Mouse (Mus musculus) forebrain, embryonic 12.5 days (tissue): ENCODE measurements around the gene Sptbn2. TPM values are rescaled to one million over a fixed set of nuclear protein-coding genes. Genes with fewer than 3 reads are reported as not detected.

ENCODE experiments used
- ATAC-seq: fragments of 200-750 bp; cut with Nextera tagmentation; 2 replicates; pipeline ENCODE4 v1.8.0; 2017; ENCODE audit warnings: moderate TSS enrichment; ENCODE audit not compliant: low FRiP score
- H3K27ac ChIP-seq: fragments of 300-500 bp; sonication (generic); 2 replicates; pipeline ENCODE4 v1.5.1; 2016; ENCODE audit warnings: mild to moderate bottlenecking
- H3K27me3 ChIP-seq: fragments of 300-500 bp; sonication (generic); 2 replicates; pipeline ENCODE4 v1.6.1; 2016; ENCODE audit warnings: mild to moderate bottlenecking
- H3K36me3 ChIP-seq: fragments of 300-500 bp; sonication (generic); replicated peaks from 2 replicates; pipeline ENCODE4 v1.6.1; 2016; ENCODE audit warnings: mild to moderate bottlenecking
- H3K4me1 ChIP-seq: fragments of 300-500 bp; sonication (generic); 2 replicates; pipeline ENCODE4 v1.6.1; 2016
- H3K4me2 ChIP-seq: fragments of 300-500 bp; sonication (generic); 2 replicates; pipeline ENCODE4 v1.6.1; 2016; ENCODE audit warnings: mild to moderate bottlenecking, moderate library complexity
- H3K4me3 ChIP-seq: fragments of 300-500 bp; sonication (generic); replicated peaks from 2 replicates; pipeline ENCODE4 v1.5.1; 2016; ENCODE audit warnings: mild to moderate bottlenecking
- H3K9ac ChIP-seq: fragments of 300-500 bp; sonication (generic); 2 replicates; pipeline ENCODE4 v1.6.1; 2016; ENCODE audit warnings: mild to moderate bottlenecking
- H3K9me3 ChIP-seq: fragments of 300-500 bp; sonication (generic); 2 replicates; pipeline ENCODE4 v1.6.1; 2016
- WGBS: fragments of 180-500 bp; shearing (Covaris S2); methylation state at CpG from one replicate; pipeline ENCODE4 v1.1.7; 2016; 5-methylcytosine and 5-hydroxymethylcytosine counted together
- polyA plus RNA-seq: library from polyadenylated mRNA; unstranded; fragments of >200 nt; fragmentation: Nextera tagmentation; extraction: Ambion mirVana; gene quantifications from 2 replicates; pipeline ENCODE4 v1.2.1, GENCODE M21; 2016

Gene Sptbn2
- polyA plus RNA-seq, 1 experiment from 2014 or later: 25.2 TPM

DNA sequence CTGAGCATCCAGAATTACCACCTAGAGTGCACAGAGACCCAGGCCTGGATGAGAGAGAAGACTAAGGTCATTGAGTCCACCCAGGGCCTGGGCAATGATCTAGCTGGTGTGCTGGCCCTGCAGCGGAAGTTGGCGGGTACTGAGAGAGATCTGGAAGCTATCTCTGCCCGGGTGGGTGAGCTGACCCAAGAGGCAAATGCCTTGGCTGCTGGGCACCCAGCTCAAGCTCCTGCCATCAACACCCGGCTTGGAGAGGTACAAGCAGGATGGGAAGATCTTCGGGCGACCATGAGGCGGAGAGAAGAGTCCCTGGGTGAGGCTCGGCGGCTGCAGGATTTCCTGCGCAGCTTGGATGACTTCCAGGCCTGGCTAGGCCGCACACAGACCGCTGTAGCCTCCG is 26.9 kb downstream of the Sptbn2 start:
- Histone ChIP-seq H3K4me3 (no peak overlapping the region), H3K27ac (no peak overlapping the region), H3K9me3 (no peaks in the 10 kb centered on the region), H3K9ac (no peak overlapping the region), H3K4me2 (no peak overlapping the region), H3K4me1 (no peaks in the 10 kb centered on the region), H3K27me3 (no peaks in the 10 kb centered on the region), H3K36me3 (peaks cover 83% of the 10 kb centered on the region)
- ATAC-seq: no peak
- 94% methylated on average over 13 of the region's 13 CpGs for WGBS

GRCm38 (mm10) chr19:4739053-4739452 is 28.1 kb downstream of the Sptbn2 start:
- H3K9me3 ChIP-seq: no peaks in the 10 kb centered on the region
- WGBS: 92% methylated on average over 11 of the region's 11 CpGs
- no peaks in the 10 kb centered on the region for H3K4me1 ChIP-seq
- H3K27me3 ChIP-seq: no peaks in the 10 kb centered on the region
- no peak overlapping the region for H3K4me2 ChIP-seq
- no peak overlapping the region for H3K27ac ChIP-seq
- no peak overlapping the region for H3K9ac ChIP-seq
- H3K36me3 ChIP-seq: peaks cover 76% of the 10 kb centered on the region
- no peak for ATAC-seq
- no peak overlapping the region for H3K4me3 ChIP-seq

DNA sequence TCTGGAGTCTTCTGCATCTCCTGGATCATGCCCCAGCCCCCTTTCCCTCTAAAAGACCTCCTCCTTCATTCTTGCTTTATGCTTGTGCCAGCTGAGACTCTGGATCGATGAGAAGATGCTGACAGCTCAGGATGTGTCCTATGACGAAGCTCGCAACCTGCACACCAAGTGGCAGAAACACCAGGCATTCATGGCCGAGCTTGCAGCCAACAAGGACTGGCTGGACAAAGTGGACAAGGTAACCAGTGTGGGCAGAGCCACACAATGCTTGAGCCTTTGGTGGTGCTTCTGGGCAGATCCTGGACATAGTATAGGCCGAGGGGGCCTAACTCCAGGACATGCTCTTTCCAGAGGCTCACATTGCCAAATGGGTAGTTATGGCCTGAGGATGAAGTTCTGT is 28.8 kb downstream of the Sptbn2 start:
- WGBS: 90% methylated on average over 5 of the region's 5 CpGs

GRCm38 (mm10) chr19:4741482-4741881 is 30.5 kb downstream of the Sptbn2 start:
- no peak overlapping the region for H3K9ac ChIP-seq
- H3K4me2 ChIP-seq: no peak overlapping the region
- no peak for ATAC-seq
- H3K4me3 ChIP-seq: no peak overlapping the region
- peaks cover 84% of the 10 kb centered on the region for H3K36me3 ChIP-seq
- H3K4me1 ChIP-seq: no peaks in the 10 kb centered on the region
- no peaks in the 10 kb centered on the region for H3K9me3 ChIP-seq
- 86% methylated on average over 10 of the region's 10 CpGs for WGBS
- no peaks in the 10 kb centered on the region for H3K27me3 ChIP-seq
- H3K27ac ChIP-seq: no peak overlapping the region

More for the DNA sequence above, 28.8 kb downstream of the Sptbn2 start:
- Histone ChIP-seq H3K4me1 (no peaks in the 10 kb centered on the region), H3K36me3 (peaks cover 76% of the 10 kb centered on the region), H3K4me3 (no peak overlapping the region), H3K9me3 (no peaks in the 10 kb centered on the region), H3K27ac (no peak overlapping the region), H3K4me2 (no peak overlapping the region), H3K27me3 (no peaks in the 10 kb centered on the region), H3K9ac (no peak overlapping the region)
- ATAC-seq: no peak

GRCm38 (mm10) chr19:4742229-4742628 is 31.3 kb downstream of the Sptbn2 start:
- 85% methylated on average over 6 of the region's 6 CpGs for WGBS
- H3K4me1 ChIP-seq: no peaks in the 10 kb centered on the region

DNA sequence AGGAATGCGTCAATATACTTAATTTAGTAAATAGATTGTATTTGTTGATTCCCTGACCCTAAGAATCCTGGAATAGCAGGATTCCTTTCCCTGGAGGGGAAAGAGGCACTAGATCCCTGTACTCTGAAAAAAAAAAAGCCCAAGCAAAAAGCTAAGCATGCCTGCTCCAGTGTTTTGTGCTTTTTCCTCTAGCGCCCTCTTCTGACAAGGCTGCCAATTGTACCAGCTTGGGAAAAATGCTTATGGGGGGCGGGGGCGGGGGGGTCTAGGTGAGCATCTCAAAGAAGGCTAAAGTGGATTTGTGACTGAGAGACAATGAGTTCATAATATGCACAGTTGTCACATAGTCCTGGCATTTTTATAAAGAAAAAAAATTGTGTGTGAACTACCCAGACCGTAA is 32.6 kb downstream of the Sptbn2 start:
- no peaks in the 10 kb centered on the region for H3K9me3 ChIP-seq
- H3K27me3 ChIP-seq: no peaks in the 10 kb centered on the region
- H3K4me1 ChIP-seq: no peaks in the 10 kb centered on the region
- 41% methylated on average over 5 of the region's 5 CpGs for WGBS
- no peak overlapping the region for H3K9ac ChIP-seq
- no peak overlapping the region for H3K4me3 ChIP-seq
- H3K36me3 ChIP-seq: peaks cover 86% of the 10 kb centered on the region
- no peak overlapping the region for H3K27ac ChIP-seq
- H3K4me2 ChIP-seq: no peak overlapping the region
- ATAC-seq: no peak

More at GRCm38 (mm10) chr19:4742229-4742628, 31.3 kb downstream of the Sptbn2 start:
- Histone ChIP-seq H3K4me3 (no peak overlapping the region), H3K9me3 (no peaks in the 10 kb centered on the region), H3K27ac (no peak overlapping the region), H3K4me2 (no peak overlapping the region), H3K9ac (no peak overlapping the region), H3K27me3 (no peaks in the 10 kb centered on the region), H3K36me3 (peaks cover 85% of the 10 kb centered on the region)
- ATAC-seq: no peak

GRCm38 (mm10) chr19:4744026-4744425 is 33.1 kb downstream of the Sptbn2 start:
- WGBS: 87% methylated on average over 14 of the region's 14 CpGs
- H3K27ac ChIP-seq: no peak overlapping the region
- H3K36me3 ChIP-seq: peaks cover 89% of the 10 kb centered on the region
- H3K9me3 ChIP-seq: no peaks in the 10 kb centered on the region
- no peaks in the 10 kb centered on the region for H3K4me1 ChIP-seq
- no peak for ATAC-seq
- H3K9ac ChIP-seq: no peak overlapping the region
- H3K27me3 ChIP-seq: no peaks in the 10 kb centered on the region
- H3K4me2 ChIP-seq: no peak overlapping the region
- H3K4me3 ChIP-seq: no peak overlapping the region

DNA sequence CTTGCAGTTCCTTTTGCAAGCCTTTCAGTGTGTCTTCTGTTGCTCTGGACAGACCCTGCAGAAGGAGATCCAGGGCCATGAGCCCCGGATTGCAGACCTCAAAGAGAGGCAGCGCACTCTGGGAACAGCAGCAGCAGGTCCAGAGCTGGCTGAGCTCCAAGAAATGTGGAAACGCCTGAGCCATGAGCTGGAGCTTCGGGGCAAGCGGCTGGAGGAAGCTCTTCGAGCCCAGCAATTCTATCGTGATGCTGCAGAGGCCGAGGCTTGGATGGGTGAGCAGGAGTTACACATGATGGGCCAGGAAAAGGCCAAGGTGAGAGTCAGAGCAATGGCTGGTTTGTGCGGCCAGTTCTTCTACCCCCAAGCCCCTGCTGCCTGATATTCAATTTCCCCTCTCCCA is 34.1 kb downstream of the Sptbn2 start:
- H3K36me3 ChIP-seq: peaks cover 89% of the 10 kb centered on the region
- H3K4me2 ChIP-seq: no peak overlapping the region
- no peak overlapping the region for H3K4me3 ChIP-seq
- no peak for ATAC-seq
- no peak overlapping the region for H3K9ac ChIP-seq
- H3K27ac ChIP-seq: no peak overlapping the region
- H3K27me3 ChIP-seq: no peaks in the 10 kb centered on the region
- WGBS: 87% methylated on average over 9 of the region's 9 CpGs
- H3K9me3 ChIP-seq: no peaks in the 10 kb centered on the region
- H3K4me1 ChIP-seq: no peaks in the 10 kb centered on the region

- no peak overlapping the region for H3K27ac ChIP-seq
- peaks cover 90% of the 10 kb centered on the region for H3K36me3 ChIP-seq
- H3K4me1 ChIP-seq: no peaks in the 10 kb centered on the region
- no peak overlapping the region for H3K4me3 ChIP-seq
- WGBS: 94% methylated on average over 10 of the region's 10 CpGs
- H3K9me3 ChIP-seq: no peaks in the 10 kb centered on the region
- no peaks in the 10 kb centered on the region for H3K27me3 ChIP-seq
- ATAC-seq: no peak
- H3K4me2 ChIP-seq: no peak overlapping the region
- no peak overlapping the region for H3K9ac ChIP-seq
These were observed 34.7 kb downstream of the Sptbn2 start for GRCm38 (mm10) chr19:4745681-4746080.

GRCm38 (mm10) chr19:4746611-4747010 is 35.6 kb downstream of the Sptbn2 start:
- Histone ChIP-seq H3K36me3 (peaks cover 90% of the 10 kb centered on the region), H3K4me3 (no peak overlapping the region), H3K9me3 (no peaks in the 10 kb centered on the region), H3K27ac (0 out of 2 replicates have a peak overlapping the region, but pooled peaks have one; percentile 8), H3K27me3 (no peaks in the 10 kb centered on the region), H3K4me2 (no peak overlapping the region), H3K9ac (no peak overlapping the region), H3K4me1 (no peaks in the 10 kb centered on the region)
- WGBS: 90% methylated on average over 14 of the region's 14 CpGs
- ATAC-seq: no peak

- no peak overlapping the region for H3K4me2 ChIP-seq
- H3K36me3 ChIP-seq: peaks cover 87% of the 10 kb centered on the region
- no peak overlapping the region for H3K27ac ChIP-seq
- no peaks in the 10 kb centered on the region for H3K4me1 ChIP-seq
- ATAC-seq: no peak
- no peaks in the 10 kb centered on the region for H3K9me3 ChIP-seq
- WGBS: 92% methylated on average over 9 of the region's 9 CpGs
- no peaks in the 10 kb centered on the region for H3K27me3 ChIP-seq
- H3K4me3 ChIP-seq: no peak overlapping the region
- no peak overlapping the region for H3K9ac ChIP-seq
These were observed 36.8 kb downstream of the Sptbn2 start for GRCm38 (mm10) chr19:4747631-4748312.

DNA sequence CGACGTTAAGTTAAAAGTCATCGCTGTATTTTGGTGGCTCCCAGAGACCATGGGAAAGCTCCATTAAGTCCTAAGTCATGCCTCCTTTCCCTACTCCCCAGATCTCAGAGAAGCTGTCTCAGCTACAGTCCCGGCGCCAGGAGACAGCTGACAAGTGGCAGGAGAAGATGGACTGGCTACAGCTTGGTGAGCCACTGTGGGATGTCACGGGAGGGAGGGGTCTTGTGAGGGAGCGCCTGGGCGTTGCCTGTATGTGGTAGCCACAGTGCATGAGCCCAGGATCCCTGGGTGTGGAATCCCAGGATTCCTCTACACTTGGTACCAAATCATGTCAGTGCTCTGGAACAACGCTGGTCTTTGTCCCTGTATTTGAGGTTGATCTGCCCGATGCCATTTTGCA is 37.5 kb downstream of the Sptbn2 start:
- no peaks in the 10 kb centered on the region for H3K4me1 ChIP-seq
- WGBS: 91% methylated on average over 10 of the region's 10 CpGs
- H3K27ac ChIP-seq: no peak overlapping the region
- peaks cover 87% of the 10 kb centered on the region for H3K36me3 ChIP-seq
- H3K9ac ChIP-seq: no peak overlapping the region; the same call in 1 of the 2 replicates
- no peak overlapping the region for H3K4me3 ChIP-seq
- no peak for ATAC-seq
- H3K9me3 ChIP-seq: no peaks in the 10 kb centered on the region
- H3K4me2 ChIP-seq: no peak overlapping the region
- no peaks in the 10 kb centered on the region for H3K27me3 ChIP-seq

DNA sequence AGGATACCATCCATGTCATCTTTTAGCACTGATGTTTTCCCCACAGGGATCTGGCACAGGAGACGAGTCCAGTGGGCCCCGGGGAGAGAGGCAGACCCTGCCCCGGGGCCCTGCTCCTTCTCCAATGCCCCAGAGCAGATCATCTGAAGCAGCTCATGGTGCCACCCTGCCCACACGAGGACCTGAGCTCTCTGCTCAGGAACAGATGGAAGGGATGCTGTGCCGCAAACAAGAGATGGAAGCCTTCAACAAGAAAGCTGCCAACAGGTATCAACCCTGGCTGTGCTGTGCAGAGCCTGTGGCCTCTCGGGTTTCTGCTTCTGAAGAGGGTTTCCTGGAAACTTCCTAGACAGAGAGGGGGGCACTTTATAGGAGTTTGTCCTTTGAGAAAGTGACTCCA is 39.0 kb downstream of the Sptbn2 start:
- no peak overlapping the region for H3K4me3 ChIP-seq
- no peak overlapping the region for H3K27ac ChIP-seq
- H3K4me2 ChIP-seq: no peak overlapping the region
- ATAC-seq: no peak
- H3K4me1 ChIP-seq: no peaks in the 10 kb centered on the region
- H3K36me3 ChIP-seq: peaks cover 73% of the 10 kb centered on the region
- 79% methylated on average over 6 of the region's 6 CpGs for WGBS
- no peak overlapping the region; the same call in 1 of the 2 replicates for H3K9ac ChIP-seq
- H3K9me3 ChIP-seq: no peaks in the 10 kb centered on the region
- H3K27me3 ChIP-seq: no peaks in the 10 kb centered on the region
